Mouse (Mus musculus) cerebellum, adult 11-12 months (tissue): Measurements from ENCODE around the gene Cyp27a1.

Source experiments
- DNase-seq: peaks from one replicate; pipeline ENCODE4 v3.0.0; 2022

The Cyp27a1 gene

GRCm38 (mm10) chr1:74719281-74719680 is 5.9 kb downstream of the Cyp27a1 start:
- no peak for DNase-seq

- no peak for DNase-seq
These were observed 8.3 kb downstream of the Cyp27a1 start for GRCm38 (mm10) chr1:74721657-74722056.

- no peak for DNase-seq
These were observed 10.4 kb downstream of the Cyp27a1 start for GRCm38 (mm10) chr1:74723748-74724147.

- no peak for DNase-seq
These were observed 12.7 kb downstream of the Cyp27a1 start for GRCm38 (mm10) chr1:74726114-74726513.

DNA sequence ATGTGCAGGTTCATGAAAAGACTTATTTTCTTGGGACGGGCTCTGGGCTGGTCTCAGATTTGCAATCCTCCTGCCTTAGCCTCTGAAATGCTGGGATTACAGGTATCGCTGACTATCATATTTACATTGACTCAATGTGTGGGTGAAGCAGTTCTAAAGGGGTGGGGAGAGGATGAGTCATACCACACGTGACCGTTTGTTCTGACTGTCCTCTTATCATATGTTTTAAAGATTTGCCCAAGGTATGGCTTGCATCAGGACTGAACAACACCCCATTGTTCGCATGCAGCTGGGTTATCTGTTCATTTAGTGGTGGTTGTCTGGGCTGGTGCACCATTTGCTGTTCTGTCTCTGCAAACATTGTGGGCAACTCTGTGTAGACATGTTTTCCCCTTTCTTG is 13.3 kb downstream of the Cyp27a1 start:
- DNase-seq: no peak

GRCm38 (mm10) chr1:74728446-74728845 is 15.1 kb downstream of the Cyp27a1 start:
- no peak for DNase-seq

DNA sequence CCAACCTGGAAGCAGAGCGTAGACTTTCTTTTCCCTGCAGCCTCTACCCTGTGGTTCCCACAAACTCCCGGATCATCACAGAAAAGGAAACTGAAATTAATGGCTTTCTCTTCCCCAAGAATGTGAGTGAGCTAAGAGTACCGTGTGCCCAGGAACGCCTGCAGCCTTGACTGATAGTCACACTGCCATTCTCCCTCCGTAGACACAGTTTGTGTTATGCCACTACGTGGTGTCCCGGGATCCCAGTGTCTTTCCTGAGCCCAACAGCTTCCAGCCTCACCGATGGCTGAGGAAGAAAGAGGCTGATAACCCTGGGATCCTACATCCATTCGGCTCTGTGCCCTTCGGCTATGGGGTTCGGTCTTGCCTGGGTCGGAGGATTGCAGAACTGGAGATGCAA is 23.6 kb downstream of the Cyp27a1 start:
- no peak for DNase-seq

- DNase-seq: no peak
These were observed 24.1 kb downstream of the Cyp27a1 start for GRCm38 (mm10) chr1:74737500-74737899.

GRCm38 (mm10) chr1:74740846-74741245 is 27.5 kb downstream of the Cyp27a1 start:
- no peak for DNase-seq

GRCm38 (mm10) chr1:74747335-74747734 is 34.0 kb downstream of the Cyp27a1 start:
- DNase-seq: no peak

GRCm38 (mm10) chr1:74748643-74749271 is 35.4 kb downstream of the Cyp27a1 start, which contains the start of gene Prkag3:
TSS of gene Prkag3 (minus strand) at chr1:74749221.
- DNase-seq: no peak

DNA sequence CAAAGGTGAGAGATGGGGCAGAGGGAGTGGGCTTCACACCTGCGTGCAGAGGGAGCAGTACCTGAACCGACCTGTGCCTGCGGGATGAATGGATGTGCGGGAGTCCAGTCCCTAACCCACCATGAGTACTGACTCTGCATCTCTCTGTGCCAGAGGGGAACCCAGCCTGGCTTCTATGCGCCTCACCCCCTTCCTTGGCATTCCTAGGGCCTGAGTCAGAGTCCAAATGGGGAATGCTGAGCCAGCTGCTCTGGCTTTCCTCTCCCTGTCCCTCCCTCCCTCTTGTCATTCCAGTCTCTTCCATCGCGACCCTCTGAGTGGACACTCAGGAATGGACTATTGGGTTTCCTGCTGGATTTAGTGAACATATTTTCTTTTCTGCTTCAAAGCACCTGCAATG is 35.9 kb downstream of the Cyp27a1 start:
- no peak for DNase-seq

DNA sequence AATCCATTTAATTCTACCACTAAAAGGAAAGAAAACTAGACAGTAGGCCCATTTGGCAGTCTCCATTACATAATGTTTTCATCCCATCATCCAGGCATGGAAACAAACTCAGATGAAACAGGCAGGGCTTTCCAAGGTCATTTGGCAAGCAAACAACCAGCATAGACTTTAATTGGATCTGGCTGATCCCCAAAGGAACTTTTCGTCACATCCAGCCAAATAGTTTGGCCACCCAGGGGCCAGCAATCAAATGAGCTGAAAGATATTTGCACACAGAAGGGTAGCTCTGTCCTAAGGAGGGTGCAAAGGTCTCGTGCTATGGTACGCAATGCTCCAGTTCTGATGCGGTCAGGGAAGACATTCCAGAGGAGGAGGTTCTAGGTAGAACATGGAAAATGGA is 37.3 kb downstream of the Cyp27a1 start:
- no peak for DNase-seq

DNA sequence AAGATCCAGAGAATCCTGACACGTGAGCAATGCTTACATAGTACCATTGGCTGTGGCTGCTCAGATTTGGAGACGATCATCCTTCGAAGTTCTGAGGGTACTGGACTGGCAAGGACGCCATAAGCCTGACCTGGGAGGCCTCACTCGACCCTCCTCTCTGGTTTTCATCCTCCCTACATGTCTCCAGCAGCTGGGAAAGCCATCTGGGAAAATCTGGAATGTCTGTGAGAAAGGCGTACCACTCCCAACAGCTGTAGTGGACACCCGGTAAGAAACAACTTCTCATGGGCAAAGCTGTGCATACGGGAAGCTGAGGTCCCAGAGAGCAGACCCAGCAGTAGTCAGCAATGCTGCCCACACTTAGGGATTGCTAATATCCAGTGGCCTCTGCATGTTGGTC is 38.8 kb downstream of the Cyp27a1 start:
- DNase-seq: no peak

- no peak for DNase-seq
These were observed 39.5 kb downstream of the Cyp27a1 start for GRCm38 (mm10) chr1:74752833-74753232.

GRCm38 (mm10) chr1:74753266-74753974 is 40.0 kb downstream of the Cyp27a1 start:
- no peak for DNase-seq

DNA sequence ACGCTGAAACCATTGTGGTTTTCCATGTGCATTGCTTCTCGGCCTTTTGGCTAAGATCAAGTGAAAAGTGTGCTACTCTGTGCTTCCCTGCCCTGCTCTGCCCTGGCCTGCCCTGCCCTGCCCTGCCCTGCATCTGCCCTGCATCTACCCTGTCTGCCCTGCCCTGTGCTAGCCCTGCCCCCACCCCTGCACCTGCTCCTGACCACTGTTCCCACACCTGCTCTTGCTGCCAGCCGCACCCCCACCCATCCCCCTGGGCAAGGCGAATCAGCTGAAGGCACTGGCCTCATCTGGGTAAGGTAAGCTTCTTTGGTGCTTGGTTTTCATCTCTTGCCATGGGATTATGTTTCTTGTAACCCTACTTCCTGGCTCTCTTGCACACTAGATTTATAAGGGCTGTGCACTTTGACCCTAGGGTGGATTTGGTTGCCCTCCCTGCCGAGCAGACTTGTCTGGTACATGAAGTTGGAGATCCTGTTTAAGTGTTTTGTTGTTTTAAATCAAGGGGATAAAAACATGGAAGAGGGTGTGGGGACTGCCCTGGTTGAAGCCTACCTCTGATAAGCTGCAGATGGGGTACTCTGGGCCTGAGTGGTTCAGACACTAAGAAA is 40.9 kb downstream of the Cyp27a1 start:
- DNase-seq: no peak

DNA sequence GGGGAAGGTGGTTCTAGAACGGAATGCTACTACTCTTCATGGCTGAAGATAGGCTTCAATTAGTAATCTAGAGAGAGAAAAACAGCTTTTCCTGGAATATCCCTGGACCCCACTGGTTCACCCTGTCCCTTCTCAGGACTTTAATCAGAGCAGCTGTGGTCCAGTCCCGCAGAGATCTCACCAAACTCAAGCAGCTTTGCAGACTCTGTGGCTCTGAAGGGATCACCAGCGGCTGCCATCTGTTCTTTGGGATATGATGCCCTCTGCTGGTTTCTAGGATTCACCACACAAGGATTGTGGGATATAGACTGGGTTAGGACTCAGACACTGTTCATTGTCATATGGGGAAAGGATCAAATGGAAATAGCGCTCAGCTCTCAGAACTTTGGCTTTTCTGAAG is 46.4 kb downstream of the Cyp27a1 start:
- DNase-seq: no peak

DNA sequence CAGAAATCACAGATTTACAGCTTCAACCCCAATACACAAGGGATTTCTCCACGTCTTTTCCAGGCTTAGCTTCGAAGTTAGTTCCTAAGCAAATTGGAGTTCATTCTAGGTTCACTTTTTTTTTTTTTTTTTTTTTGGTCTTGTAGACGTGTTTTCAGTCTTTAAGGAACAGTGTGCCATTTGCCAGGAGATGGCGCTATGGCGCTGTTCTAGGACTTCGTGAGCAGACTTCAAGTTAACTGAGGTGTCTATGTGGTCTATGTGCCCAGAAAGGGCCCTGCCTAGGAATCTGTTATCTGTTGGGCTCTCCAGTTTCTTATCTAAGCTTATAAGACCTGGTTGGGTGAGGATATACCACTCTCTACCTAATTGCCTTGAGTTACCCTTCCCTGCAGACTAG is 49.7 kb downstream of the Cyp27a1 start:
- no peak for DNase-seq

DNA sequence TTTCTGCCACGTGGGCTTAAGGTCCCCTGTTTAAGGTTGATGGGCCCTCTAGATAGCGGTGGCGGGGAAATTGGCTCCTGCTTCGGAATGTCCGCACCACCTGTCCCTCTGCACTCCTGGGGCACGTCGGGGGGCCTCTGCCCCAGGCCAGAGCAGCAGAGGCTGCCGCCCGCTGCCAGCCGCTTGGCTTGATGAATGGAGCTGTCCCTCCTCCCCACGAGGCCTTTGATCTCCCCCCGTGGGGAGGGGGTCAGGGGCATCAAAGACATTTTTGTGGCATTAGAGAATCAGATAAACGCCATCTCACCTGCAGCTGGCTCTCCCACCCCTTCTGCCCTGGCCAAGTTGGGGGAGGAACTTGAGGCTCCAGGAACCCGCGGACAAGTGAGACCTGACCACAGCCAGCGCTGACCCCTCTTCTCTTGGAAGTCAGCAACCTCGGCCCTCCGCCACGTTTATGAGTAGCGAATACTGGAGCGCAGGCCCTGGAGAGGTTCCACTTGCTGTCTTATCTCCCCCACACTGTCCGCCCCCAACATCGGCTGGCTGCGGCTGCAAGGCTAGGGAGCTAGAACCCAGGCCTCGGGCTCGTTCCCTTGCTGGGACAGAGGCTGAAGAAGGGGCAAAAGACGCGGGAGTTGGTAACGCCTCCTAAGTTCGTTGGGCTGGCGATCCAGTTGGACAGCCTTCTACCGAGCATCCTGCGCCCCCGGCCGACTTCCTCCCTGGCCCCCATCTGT is 57.5 kb downstream of the Cyp27a1 start:
- no peak for DNase-seq

DNA sequence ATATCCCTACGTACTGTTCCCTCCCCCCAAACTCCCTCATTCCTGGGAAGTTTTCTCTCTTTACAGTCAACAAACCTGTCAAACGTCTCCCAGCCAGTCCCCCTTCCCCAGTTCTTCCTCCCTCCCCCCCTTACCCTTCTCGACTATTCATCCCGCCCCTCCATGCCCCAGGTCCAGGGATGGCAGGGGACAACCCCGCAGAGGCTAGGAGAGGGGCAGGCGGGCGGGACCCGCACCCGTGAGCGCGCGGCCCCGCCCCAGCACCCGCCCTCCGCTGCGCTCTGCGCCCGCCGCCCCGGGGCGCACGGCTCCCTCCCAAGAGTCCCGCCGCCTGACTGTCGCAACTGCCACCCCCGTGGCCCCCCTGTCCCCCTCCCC is 58.1 kb downstream of the Cyp27a1 start:
- no peak for DNase-seq

DNA sequence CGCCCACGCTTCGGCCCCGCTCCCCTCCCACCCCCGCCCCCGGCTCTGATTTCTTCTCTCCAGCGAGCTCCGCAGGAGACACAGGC is 58.3 kb downstream of the Cyp27a1 start, which contains the start of gene Wnt6:
Wnt6 (plus strand) TSS at position 48 of the 86 bp plus-strand sequence.
- no peak for DNase-seq

- DNase-seq: no peak
These were observed 58.7 kb downstream of the Cyp27a1 start for GRCm38 (mm10) chr1:74771931-74772620.

GRCm38 (mm10) chr1:74773136-74773535 is 59.8 kb downstream of the Cyp27a1 start:
- peak; percentile 31 for DNase-seq
